Mouse (Mus musculus): ENCODE measurements around the gene Ptgr2.
"Not testable (repeated sequence)": the region's sequence is repeated elsewhere in the genome, so short reads cannot be mapped to it uniquely, and the experiment has no call there.

Gene Ptgr2

DNA sequence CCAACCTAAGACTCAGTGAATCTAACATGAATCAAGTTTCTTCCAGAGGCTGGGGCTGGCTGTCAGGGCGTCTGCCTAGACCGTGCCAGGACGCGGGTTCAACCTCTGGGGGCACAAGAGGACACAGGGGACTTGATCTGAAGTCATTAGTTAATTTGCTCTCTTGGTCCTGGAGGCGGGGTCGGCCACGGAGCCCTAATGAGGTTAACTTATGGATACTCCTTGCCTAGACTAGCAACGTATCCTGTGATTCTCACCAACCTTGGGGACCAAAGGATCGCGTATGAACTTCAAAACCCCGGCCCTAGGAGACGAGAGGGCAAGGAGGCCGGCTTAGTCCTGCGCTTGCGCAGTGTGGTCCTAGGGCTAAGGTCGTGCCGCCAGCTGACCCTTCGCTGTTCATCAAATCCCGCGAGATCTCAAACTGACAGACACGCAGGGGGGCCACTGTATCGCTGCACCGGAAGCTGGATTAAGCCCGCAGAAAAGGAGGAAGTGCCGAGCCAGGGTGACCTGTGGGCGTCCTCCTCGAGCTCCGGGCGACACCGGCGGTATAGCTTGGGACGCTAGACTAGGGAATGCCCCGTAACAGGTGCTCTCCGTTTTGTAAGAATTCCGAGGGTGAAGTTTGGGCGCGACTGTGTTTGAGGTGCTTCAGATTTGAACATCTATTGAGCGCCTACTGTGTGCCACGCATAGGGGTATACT is at the start of gene Ptgr2:
Gene Ptgr2 (plus strand): TSS at position 348 of the 708 bp plus-strand sequence.
- in situ Hi-C loops (cut with MboI; ENCODE audit: low pct_unique_long_range_greater_than_20kb in 1 of 2, low sequenced_read_pairs in 2 of 2, unreplicated experiment in 1 of 2), result no loop called here

DNA sequence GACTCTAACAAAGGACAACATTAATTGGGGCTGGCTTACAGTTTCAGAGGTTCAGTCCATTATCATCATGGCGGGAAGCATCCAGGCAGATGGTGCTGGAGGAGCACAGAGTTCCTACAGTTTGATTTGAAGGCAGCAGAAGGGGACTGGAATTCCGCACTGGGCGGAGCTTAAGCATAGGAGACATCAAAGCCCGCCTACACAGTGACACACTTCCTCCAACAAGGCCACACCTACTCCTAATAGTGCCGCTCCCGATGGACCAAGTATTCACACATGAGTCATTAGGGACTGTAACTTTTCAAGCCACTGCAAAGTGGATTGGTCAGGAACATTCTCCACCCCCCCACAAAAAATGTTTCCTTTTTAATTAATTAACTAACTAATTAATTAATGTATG is 49.5 kb upstream of the Ptgr2 start:
- in situ Hi-C loops (cut with MboI; ENCODE audit: low pct_unique_long_range_greater_than_20kb in 1 of 2, low sequenced_read_pairs in 2 of 2, unreplicated experiment in 1 of 2), result no loop called here

DNA sequence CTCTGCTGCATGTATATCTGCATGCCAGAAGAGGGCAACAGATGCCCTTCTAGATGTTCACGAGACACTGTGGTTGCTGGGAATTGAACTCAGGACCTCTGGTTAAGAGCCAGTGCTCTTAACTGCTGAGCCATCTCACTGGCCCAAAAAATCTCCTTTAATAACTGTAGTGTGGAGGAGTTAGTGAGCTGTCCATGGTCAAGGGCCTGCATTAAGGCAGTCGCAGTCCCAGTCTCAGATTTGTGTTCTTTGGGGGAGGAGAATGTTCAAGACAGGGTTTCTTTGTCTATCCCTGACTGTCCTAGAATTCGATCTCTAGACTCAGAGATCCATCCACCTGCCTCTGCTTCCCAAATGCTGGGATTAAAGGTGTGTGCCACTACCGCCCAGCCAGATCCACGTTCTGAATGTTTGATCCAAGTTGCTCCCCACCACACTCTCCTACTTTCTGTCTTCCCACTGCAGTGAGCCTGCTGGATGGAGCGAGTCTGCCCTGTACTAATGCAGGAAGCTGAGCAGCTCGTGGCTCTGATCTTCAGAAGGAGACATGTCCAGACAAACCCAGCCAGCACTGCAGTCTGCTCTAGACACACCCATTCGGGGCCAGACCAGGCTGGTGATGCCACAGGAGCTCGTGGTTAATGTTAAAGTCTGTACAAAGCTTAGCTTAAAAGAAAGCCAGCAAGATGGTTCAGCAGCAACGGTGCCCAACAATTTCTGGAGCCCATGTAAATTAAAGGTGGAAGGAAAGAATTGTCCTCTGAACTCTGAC is 48.9 kb upstream of the Ptgr2 start:
- in situ Hi-C loops (cut with MboI; ENCODE audit: low pct_unique_long_range_greater_than_20kb in 1 of 2, low sequenced_read_pairs in 2 of 2, unreplicated experiment in 1 of 2), result no loop called here

DNA sequence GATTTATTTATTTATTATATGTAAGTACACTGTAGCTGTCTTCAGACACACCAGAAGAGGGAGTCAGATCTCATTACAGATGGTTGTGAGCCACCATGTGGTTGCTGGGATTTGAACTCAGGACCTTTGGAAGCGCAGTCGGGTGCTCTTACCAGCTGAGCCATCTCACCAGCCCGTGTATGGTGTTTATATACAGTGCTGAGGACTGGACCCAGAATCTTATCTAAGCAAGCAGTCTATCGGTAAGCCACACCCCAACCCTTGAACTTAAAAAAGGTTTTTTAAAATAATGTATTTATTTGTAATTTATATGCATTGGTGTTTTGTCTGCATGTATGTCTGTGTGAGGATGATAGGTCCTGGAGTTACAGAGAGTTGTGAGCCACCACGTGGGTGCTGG is 48.0 kb upstream of the Ptgr2 start:
- in situ Hi-C loops (cut with MboI; ENCODE audit: low pct_unique_long_range_greater_than_20kb in 1 of 2, low sequenced_read_pairs in 2 of 2, unreplicated experiment in 1 of 2), result not testable (repeated sequence)

DNA sequence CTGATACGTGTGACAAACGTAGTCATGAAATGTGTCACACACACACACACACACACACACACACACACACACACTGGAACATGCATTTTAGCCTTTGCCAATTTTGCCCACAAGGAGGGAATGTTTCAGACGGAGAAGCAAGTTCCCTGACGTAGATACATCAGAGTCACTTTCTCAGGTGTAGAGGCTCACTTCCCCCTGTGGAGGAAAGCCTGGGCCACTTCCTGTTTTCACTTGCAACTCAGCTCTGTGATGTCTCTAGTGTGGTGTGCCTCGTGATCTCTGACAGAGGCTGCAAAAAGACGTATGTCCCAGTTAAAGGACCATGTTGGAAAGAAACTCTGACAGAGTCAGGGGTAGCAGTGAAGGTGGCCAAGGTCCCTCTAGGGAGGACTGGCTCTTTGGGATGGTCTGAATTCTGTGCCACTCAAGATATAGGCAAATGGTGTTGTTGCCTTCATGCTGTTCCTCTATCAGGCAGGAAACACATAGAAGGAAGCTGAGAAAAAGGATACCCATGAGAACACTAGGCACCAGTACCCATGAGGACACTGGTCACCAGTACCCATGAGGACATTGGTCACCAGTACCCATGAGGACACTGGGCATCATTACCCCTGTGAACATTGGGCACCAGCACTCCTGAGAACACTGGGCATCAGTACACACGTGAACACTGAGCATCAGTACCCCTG is 41.8 kb upstream of the Ptgr2 start:
- in situ Hi-C loops (cut with MboI; ENCODE audit: low pct_unique_long_range_greater_than_20kb in 1 of 2, low sequenced_read_pairs in 2 of 2, unreplicated experiment in 1 of 2), result no loop called here

DNA sequence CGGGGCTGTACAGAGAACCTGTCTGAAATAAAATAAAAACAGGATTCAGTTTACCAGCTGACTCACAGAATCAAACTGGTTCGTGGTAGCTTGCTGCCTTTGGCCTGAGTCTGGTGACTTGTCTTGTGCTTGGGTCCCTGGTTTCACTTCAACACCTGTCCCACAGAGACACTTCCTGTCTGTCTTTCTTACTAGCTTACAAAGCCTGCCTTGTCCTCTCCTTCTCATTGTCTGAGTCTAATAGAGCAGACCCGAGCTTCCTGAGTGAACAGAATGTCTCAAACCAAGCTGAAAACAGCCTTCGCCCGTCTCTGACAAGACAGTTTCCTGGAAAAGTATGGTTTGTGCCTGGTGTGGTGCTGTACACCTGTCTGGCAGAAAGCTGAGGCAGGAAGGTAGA is 39.3 kb upstream of the Ptgr2 start:
- in situ Hi-C loops (cut with MboI; ENCODE audit: low pct_unique_long_range_greater_than_20kb in 1 of 2, low sequenced_read_pairs in 2 of 2, unreplicated experiment in 1 of 2), result no loop called here

DNA sequence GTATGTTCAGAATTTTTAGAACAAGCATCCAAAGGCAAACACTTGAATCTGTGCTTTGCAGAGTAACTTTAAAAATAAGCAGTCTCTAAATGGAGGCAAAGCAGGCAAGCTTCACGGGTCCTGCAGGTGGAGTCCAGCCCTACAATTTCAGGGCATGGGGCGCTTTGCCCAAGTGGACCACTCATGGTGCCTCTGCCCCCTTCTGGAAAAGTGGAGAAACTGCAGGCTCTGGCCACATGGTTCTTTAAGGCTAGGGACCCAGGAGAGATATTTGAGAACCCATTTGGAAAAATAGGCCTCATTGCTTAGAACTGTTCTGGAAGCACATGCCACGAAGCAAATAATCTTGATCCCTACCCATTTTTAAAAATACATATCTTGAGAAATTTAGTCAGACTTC is 35.8 kb upstream of the Ptgr2 start:
- in situ Hi-C loops (cut with MboI; ENCODE audit: low pct_unique_long_range_greater_than_20kb in 1 of 2, low sequenced_read_pairs in 2 of 2, unreplicated experiment in 1 of 2), result no loop called here

DNA sequence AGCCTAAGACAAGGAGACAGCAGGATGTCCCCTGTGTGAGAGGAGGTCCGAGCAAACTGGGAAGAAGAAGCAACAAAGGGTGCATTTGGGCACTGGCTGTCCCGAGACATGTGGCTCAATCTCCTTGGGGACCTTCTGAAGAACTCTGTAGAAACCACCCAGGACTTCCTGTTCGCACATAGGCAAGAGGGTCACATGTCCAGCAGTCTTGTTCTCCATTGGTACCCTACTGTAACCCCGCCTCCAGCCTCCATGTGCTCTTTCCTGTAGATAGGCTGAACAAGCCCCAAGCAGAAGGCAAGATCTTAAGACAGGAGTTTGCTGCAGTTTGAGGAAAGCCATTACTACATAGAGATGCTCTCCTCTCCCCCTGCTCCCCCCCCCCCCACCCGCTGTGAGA is 32.2 kb upstream of the Ptgr2 start:
- in situ Hi-C loops (cut with MboI; ENCODE audit: low pct_unique_long_range_greater_than_20kb in 1 of 2, low sequenced_read_pairs in 2 of 2, unreplicated experiment in 1 of 2), result loop anchor here (10.0 to 25.0 kb wide), 2 partner anchors 88 to 266 kb away; partner anchors contain the start of genes Acot2 (in 1 of the 2) and Heatr4 (in 1 of the 2)

DNA sequence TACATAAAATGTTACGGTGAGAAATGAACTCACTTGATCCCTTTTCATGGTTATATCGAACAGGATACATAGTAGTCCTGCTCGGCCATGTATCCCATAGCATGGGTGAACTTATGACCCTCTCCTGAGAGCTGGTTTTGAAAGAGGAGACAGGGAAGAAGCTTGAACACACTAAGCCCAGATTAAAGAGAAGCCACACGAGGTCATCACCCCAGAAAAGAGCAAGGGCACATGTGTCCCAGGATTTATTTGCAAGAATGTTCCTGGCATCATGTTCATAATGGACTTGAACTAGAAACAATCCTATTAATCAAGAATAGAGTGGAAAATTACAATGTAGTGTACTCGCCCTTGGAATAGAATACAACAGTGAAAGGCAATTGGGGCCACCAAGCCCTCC is 30.1 kb upstream of the Ptgr2 start:
- in situ Hi-C loops (cut with MboI; ENCODE audit: low pct_unique_long_range_greater_than_20kb in 1 of 2, low sequenced_read_pairs in 2 of 2, unreplicated experiment in 1 of 2), result loop anchor here (10.0 to 25.0 kb wide), 2 partner anchors 90 to 268 kb away; partner anchors contain the start of genes Acot2 (in 1 of the 2) and Heatr4 (in 1 of the 2)

DNA sequence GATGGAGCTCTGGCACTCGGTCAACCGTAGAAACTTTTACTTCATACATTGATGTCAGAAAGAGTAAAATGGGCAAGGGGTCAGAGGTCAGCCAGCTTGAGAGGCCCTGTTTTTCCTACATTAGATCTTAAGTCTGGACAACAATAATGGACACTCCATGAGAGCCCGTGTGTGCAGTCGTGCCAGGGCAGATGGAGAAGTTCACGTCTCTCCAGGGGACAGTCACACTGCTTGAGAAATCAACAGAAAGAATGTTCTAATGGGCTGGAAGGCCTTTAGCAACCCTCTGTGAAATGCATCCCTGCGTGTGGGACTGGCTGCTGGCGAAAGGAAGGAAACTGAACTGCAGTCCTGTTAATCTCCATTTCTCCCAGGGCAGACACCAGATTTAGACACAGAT is 24.7 kb upstream of the Ptgr2 start:
- in situ Hi-C loops (cut with MboI; ENCODE audit: low pct_unique_long_range_greater_than_20kb in 1 of 2, low sequenced_read_pairs in 2 of 2, unreplicated experiment in 1 of 2), result loop anchor here in 1 of 2 experiments (25.0 kb wide), 1 partner anchor 273 kb away; the partner anchor contains the start of genes Acot2 and Heatr4

DNA sequence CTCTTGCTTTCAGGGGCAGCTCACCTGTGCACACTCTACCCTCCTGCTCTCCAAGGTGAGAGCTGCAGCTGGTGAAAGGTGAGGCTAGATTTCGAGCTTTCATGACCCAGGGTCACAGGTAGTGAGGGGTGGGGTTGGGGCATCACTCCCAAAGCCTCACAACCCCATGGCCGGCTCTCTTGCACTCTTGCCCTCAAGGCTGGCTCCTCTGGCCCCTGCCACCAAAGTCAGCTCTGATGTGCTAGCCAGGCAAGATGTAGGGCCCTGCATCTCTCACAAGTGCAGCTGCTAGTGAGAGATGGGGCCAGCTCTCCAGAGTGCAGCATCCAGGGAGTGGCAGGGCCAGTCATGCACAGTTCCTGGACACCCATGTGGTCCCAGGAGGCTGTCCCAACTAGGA is 17.8 kb upstream of the Ptgr2 start:
- in situ Hi-C loops (cut with MboI; ENCODE audit: low pct_unique_long_range_greater_than_20kb in 1 of 2, low sequenced_read_pairs in 2 of 2, unreplicated experiment in 1 of 2), result loop anchor here in 1 of 2 experiments (25.0 kb wide), 1 partner anchor 280 kb away; the partner anchor contains the start of genes Acot2 and Heatr4

DNA sequence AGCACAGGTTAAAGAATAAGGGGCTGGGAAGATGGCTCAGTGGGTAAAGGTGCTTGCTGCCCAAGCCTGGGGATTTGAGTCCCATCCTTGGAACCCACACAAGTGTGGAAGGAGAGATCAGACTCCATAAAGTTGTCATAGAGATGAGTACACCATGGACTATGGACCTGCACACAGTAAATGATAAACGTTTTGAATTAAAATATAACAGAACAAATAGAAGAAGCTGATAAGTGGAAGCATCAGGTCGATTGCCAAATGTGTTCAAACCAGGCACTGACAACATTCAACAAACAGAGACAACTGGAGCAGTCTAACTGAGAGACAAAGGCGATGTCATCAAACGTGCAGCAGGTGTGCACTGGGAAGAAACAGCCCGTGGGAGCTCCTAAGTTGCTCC is 11.7 kb upstream of the Ptgr2 start:
- in situ Hi-C loops (cut with MboI; ENCODE audit: low pct_unique_long_range_greater_than_20kb in 1 of 2, low sequenced_read_pairs in 2 of 2, unreplicated experiment in 1 of 2), result loop anchor here (10.0 to 25.0 kb wide), 2 partner anchors 119 to 286 kb away; partner anchors contain the start of genes Acot2 (in 1 of the 2) and Heatr4 (in 1 of the 2)

DNA sequence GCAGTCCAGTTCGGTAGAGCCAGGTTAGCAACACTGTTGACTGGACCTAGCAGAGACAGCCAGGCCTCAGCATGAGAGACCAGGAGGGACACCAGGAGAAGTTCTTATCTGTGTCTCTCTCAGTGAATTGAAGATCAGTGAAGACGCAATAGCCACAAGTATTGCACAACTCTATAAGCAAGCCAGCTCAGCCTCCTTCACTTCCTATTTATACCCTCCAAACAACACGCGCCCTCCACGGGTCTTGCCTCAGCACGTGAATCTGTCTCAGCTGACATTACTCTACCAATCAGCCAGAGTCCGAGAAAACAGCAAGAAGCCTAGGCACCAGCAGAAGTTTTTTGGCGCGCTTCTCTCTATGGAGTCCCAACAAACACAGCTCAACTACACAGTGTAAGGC is 9.7 kb upstream of the Ptgr2 start:
- in situ Hi-C loops (cut with MboI; ENCODE audit: low pct_unique_long_range_greater_than_20kb in 1 of 2, low sequenced_read_pairs in 2 of 2, unreplicated experiment in 1 of 2), result loop anchor here in 1 of 2 experiments (10.0 kb wide), 1 partner anchor 120 kb away; no protein-coding TSS in a partner anchor

DNA sequence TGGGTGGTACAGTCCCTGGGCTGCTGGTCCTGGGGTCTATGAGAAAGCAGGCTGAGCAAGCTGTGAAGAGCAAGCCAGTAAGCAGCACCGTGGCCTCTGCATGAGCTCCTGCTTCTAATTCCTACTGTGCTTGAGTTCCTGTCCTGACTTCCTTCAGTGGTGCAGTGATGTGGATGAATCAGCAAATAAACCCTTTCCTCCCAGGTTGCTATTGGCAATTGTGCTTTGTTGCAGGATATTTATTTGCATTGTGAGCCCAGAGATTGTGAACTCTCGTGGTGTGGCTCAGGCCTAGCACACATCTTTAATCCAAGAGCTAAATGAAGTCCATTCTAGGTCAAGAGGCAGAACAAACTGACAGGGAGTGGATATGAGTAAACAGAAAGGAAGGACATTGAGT is 8.7 kb upstream of the Ptgr2 start:
- in situ Hi-C loops (cut with MboI; ENCODE audit: low pct_unique_long_range_greater_than_20kb in 1 of 2, low sequenced_read_pairs in 2 of 2, unreplicated experiment in 1 of 2), result loop anchor here in 1 of 2 experiments (10.0 kb wide), 1 partner anchor 121 kb away; no protein-coding TSS in a partner anchor

DNA sequence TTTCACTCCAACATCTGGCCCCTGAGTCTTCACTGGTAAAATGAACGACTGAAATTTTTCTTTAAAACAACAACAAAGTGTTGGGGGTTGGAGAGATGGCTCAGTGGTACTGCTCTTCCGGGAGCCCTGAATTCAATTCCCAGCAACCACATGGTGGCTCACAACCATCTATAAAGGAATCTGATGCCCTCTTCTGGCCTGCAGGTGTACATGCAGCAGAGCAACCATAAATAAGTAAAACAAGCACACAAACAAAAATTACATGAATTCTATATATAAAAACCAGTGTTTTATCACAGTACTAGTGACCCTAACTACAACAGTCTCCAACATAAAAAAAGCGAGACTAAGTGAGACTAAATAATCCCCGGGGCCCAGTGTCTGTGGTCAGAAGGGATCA is 8.2 kb upstream of the Ptgr2 start:
- in situ Hi-C loops (cut with MboI; ENCODE audit: low pct_unique_long_range_greater_than_20kb in 1 of 2, low sequenced_read_pairs in 2 of 2, unreplicated experiment in 1 of 2), result loop anchor here in 1 of 2 experiments (10.0 kb wide), 1 partner anchor 122 kb away; no protein-coding TSS in a partner anchor

DNA sequence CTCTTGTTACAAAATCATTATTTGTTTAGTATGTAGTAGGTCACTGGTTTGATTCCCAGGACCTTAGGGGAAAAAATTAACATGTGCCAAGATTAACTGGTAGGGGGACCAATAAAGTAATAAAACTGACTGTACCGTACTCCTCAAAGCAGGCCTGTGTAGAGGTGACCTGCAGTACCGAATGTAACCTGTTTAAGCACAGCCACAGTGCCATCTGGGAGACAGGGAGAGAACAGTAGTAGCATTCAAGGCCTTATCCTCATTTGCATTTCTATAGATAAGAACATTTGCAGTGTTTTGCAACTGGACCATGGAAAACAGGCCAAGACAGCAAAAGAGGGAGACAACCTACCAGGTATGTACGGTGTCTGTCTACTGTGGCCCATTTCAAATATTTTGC is 7.2 kb upstream of the Ptgr2 start:
- in situ Hi-C loops (cut with MboI; ENCODE audit: low pct_unique_long_range_greater_than_20kb in 1 of 2, low sequenced_read_pairs in 2 of 2, unreplicated experiment in 1 of 2), result loop anchor here in 1 of 2 experiments (10.0 kb wide), 1 partner anchor 123 kb away; no protein-coding TSS in a partner anchor

DNA sequence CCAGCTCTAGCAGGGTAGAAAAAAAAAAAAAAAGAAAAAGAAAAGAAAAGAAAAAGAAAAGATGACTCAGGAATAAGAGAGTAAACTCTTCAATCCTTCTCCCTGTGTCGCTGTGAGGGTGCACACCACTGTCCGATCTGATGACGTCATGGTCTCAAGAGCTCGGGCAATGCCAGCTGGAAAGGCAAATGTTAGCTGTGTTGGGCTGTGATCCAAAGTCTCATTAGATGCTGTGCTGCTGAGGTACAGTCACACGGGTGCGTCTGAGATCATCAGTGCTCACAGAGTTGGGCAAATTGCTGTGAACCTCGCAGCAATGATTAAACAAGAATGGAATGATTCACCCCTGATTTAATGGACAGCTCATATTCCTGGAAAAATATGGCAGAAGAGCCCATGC is 6.1 kb upstream of the Ptgr2 start:
- in situ Hi-C loops (cut with MboI; ENCODE audit: low pct_unique_long_range_greater_than_20kb in 1 of 2, low sequenced_read_pairs in 2 of 2, unreplicated experiment in 1 of 2), result loop anchor here in 1 of 2 experiments (10.0 kb wide), 1 partner anchor 124 kb away; no protein-coding TSS in a partner anchor

DNA sequence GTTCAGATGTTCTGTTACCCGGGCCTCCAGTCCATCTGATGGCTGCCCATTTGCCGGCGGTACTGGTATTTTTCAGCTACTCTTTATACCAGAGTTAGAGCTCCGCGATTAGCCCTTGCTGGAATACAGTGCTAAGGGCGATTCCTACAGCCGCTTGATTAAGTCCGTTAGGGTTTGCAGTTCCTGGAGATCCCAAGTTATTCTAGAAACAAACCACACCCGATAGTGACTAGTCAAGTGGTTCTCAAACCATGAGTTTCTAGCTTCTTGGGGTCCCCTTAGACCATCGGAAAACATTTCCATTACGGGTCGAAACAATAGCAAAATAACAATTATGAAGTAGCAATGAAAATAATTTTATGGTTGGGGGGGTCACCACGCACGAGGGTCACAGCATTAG is 641 bp upstream of the Ptgr2 start:
- in situ Hi-C loops (cut with MboI; ENCODE audit: low pct_unique_long_range_greater_than_20kb in 1 of 2, low sequenced_read_pairs in 2 of 2, unreplicated experiment in 1 of 2), result no loop called here

DNA sequence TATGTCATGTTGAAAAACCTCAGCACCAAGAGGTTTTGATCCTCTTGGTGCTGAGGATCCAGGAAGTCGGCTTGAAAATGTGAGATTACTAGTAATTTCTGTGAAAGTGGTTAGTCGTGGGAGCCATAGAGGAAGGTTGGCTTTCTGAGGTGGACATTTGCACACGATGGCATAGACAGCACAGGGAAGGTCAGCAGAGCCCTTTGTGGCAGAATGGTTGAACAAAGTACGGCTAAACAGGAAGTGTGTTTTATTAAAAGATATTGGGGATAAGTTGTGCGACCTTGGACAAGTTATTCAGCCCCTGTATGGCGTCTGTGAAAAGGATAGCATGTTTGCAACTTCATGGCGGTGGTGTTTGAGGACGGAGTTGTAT is 549 bp downstream of the Ptgr2 start:
- in situ Hi-C loops (cut with MboI; ENCODE audit: low pct_unique_long_range_greater_than_20kb in 1 of 2, low sequenced_read_pairs in 2 of 2, unreplicated experiment in 1 of 2), result no loop called here

All from mouse embryonic stem cell (cell line).